Mouse (Mus musculus) hindbrain, embryonic 13.5 days (tissue): ENCODE results near the gene Tctn3. TPM values are rescaled to one million over a fixed set of nuclear protein-coding genes. Genes with fewer than 3 reads are reported as not detected.
"Not testable (repeated sequence)": the region's sequence is repeated elsewhere in the genome, so short reads cannot be mapped to it uniquely, and the experiment has no call there.

Experiments used
- ATAC-seq: fragments of 200-750 bp; cut with Nextera tagmentation; 2 replicates; pipeline ENCODE4 v1.8.0; 2017; ENCODE audit warnings: moderate TSS enrichment; ENCODE audit not compliant: low FRiP score
- H3K27ac ChIP-seq: fragments of 300-500 bp; sonication (generic); 2 replicates; pipeline ENCODE4 v1.5.1; 2015; ENCODE audit warnings: inconsistent platforms, mild to moderate bottlenecking, moderate library complexity
- H3K27me3 ChIP-seq: fragments of 300-500 bp; sonication (generic); 2 replicates; pipeline ENCODE4 v1.6.1; 2015; ENCODE audit warnings: mild to moderate bottlenecking, inconsistent platforms
- H3K36me3 ChIP-seq: fragments of 300-500 bp; sonication (generic); 2 replicates; pipeline ENCODE4 v1.6.1; 2015; ENCODE audit warnings: mild to moderate bottlenecking, inconsistent platforms
- H3K4me1 ChIP-seq: fragments of 300-500 bp; sonication (generic); replicated peaks from 2 replicates; pipeline ENCODE4 v1.6.1; 2015; ENCODE audit warnings: inconsistent platforms
- H3K4me2 ChIP-seq: fragments of 300-500 bp; sonication (generic); 2 replicates; pipeline ENCODE4 v1.6.1; 2015; ENCODE audit warnings: inconsistent platforms, mild to moderate bottlenecking, moderate library complexity
- H3K4me3 ChIP-seq: fragments of 300-500 bp; sonication (generic); 2 replicates; pipeline ENCODE4 v1.5.1; 2015; ENCODE audit warnings: mild to moderate bottlenecking, inconsistent platforms
- H3K9ac ChIP-seq: fragments of 300-500 bp; sonication (generic); 2 replicates; pipeline ENCODE4 v1.6.1; 2015; ENCODE audit warnings: mild to moderate bottlenecking, inconsistent platforms
- H3K9me3 ChIP-seq: fragments of 300-500 bp; sonication (generic); 2 replicates; pipeline ENCODE4 v1.6.1; 2016; ENCODE audit warnings: inconsistent platforms
- WGBS: fragments of 180-500 bp; shearing (Covaris S2); methylation state at CpG from one replicate; pipeline ENCODE4 v1.1.7; 2015; 5-methylcytosine and 5-hydroxymethylcytosine counted together
- polyA plus RNA-seq: library from polyadenylated mRNA; unstranded; fragments of >200 nt; fragmentation: Nextera tagmentation; extraction: Ambion mirVana; gene quantifications from 2 replicates; pipeline ENCODE4 v1.2.1, GENCODE M21; 2015

Gene Tctn3
- polyA plus RNA-seq, 1 experiment from 2014 or later = 14.8 TPM

- H3K4me2 ChIP-seq = no peak overlapping the region
- H3K9ac ChIP-seq = no peak overlapping the region
- H3K36me3 ChIP-seq = no peaks in the 10 kb centered on the region
- H3K4me1 ChIP-seq = peaks cover 6% of the 10 kb centered on the region
- no peaks in the 10 kb centered on the region for H3K27me3 ChIP-seq
- H3K4me3 ChIP-seq = no peak overlapping the region
- WGBS = 88% methylated on average over 7 of the region's 7 CpGs
- no peak for ATAC-seq
- H3K9me3 ChIP-seq = no peaks in the 10 kb centered on the region
- H3K27ac ChIP-seq = no peak overlapping the region
Observed at GRCm38 (mm10) chr19:40616021-40616420, 4.0 kb upstream of the Tctn3 start.

- H3K27ac ChIP-seq = no peak overlapping the region
- H3K36me3 ChIP-seq = no peaks in the 10 kb centered on the region
- no peaks in the 10 kb centered on the region for H3K9me3 ChIP-seq
- H3K9ac ChIP-seq = no peak overlapping the region
- 84% methylated on average over 7 of the region's 7 CpGs for WGBS
- no peaks in the 10 kb centered on the region for H3K27me3 ChIP-seq
- H3K4me2 ChIP-seq = no peak overlapping the region
- no peak overlapping the region for H3K4me3 ChIP-seq
- peaks cover 11% of the 10 kb centered on the region for H3K4me1 ChIP-seq
- no peak for ATAC-seq
Observed at GRCm38 (mm10) chr19:40614811-40615210, 2.8 kb upstream of the Tctn3 start.

GRCm38 (mm10) chr19:40607676-40608075 is 4.4 kb downstream of the Tctn3 start:
- H3K9ac ChIP-seq = no peak overlapping the region
- no peaks in the 10 kb centered on the region for H3K27me3 ChIP-seq
- H3K4me2 ChIP-seq = no peak overlapping the region
- H3K4me1 ChIP-seq = peaks cover 11% of the 10 kb centered on the region
- H3K9me3 ChIP-seq = no peaks in the 10 kb centered on the region
- WGBS = 91% methylated on average over 6 of the region's 6 CpGs
- H3K27ac ChIP-seq = no peak overlapping the region
- H3K4me3 ChIP-seq = no peak overlapping the region
- ATAC-seq = no peak
- peaks cover 51% of the 10 kb centered on the region for H3K36me3 ChIP-seq

GRCm38 (mm10) chr19:40605189-40605588 is 6.8 kb downstream of the Tctn3 start:
- WGBS = 93% methylated on average over 9 of the region's 9 CpGs
- no peak overlapping the region for H3K27ac ChIP-seq
- no peaks in the 10 kb centered on the region for H3K4me1 ChIP-seq
- no peaks in the 10 kb centered on the region for H3K27me3 ChIP-seq
- ATAC-seq = no peak
- no peaks in the 10 kb centered on the region for H3K9me3 ChIP-seq
- no peak overlapping the region for H3K4me3 ChIP-seq
- H3K4me2 ChIP-seq = no peak overlapping the region
- peaks cover 63% of the 10 kb centered on the region for H3K36me3 ChIP-seq
- no peak overlapping the region for H3K9ac ChIP-seq

- Histone ChIP-seq H3K9me3 (no peaks in the 10 kb centered on the region), H3K4me3 (no peak overlapping the region), H3K4me2 (no peak overlapping the region), H3K36me3 (peaks cover 50% of the 10 kb centered on the region), H3K9ac (no peak overlapping the region), H3K27me3 (no peaks in the 10 kb centered on the region), H3K27ac (no peak overlapping the region), H3K4me1 (no peaks in the 10 kb centered on the region)
- ATAC-seq = no peak
- whole genome bisulfite sequencing = 94% methylated on average over 3 of the region's 3 CpGs
Observed at GRCm38 (mm10) chr19:40601870-40602269, 10.2 kb downstream of the Tctn3 start.

- H3K36me3 ChIP-seq = peaks cover 46% of the 10 kb centered on the region
- H3K4me2 ChIP-seq, H3K27me3 ChIP-seq, H3K4me1 ChIP-seq, H3K27ac ChIP-seq, ATAC-seq, H3K9ac ChIP-seq, H3K4me3 ChIP-seq, H3K9me3 ChIP-seq: not testable (repeated sequence)
- WGBS = 94% methylated on average over 5 of the region's 5 CpGs
Observed at GRCm38 (mm10) chr19:40600846-40601245, 11.2 kb downstream of the Tctn3 start.

GRCm38 (mm10) chr19:40595831-40596230 is 16.2 kb downstream of the Tctn3 start:
- no peaks in the 10 kb centered on the region for H3K4me1 ChIP-seq
- no peaks in the 10 kb centered on the region for H3K9me3 ChIP-seq
- H3K27me3 ChIP-seq = no peaks in the 10 kb centered on the region
- H3K27ac ChIP-seq = no peak overlapping the region
- peaks cover 41% of the 10 kb centered on the region for H3K36me3 ChIP-seq
- no peak overlapping the region for H3K4me3 ChIP-seq
- H3K9ac ChIP-seq = no peak overlapping the region
- H3K4me2 ChIP-seq = no peak overlapping the region
- WGBS = 91% methylated on average over 8 of the region's 8 CpGs
- no peak for ATAC-seq

GRCm38 (mm10) chr19:40595231-40595630 is 16.8 kb downstream of the Tctn3 start:
- ATAC-seq = no peak
- WGBS = 95% methylated on average over 3 of the region's 3 CpGs
- Histone ChIP-seq H3K36me3 (peaks cover 37% of the 10 kb centered on the region), H3K27me3 (no peaks in the 10 kb centered on the region), H3K9me3 (no peaks in the 10 kb centered on the region), H3K27ac (no peak overlapping the region), H3K9ac (no peak overlapping the region), H3K4me2 (no peak overlapping the region), H3K4me3 (no peak overlapping the region), H3K4me1 (no peaks in the 10 kb centered on the region)

GRCm38 (mm10) chr19:40589530-40589880 is 22.5 kb downstream of the Tctn3 start:
- under 1% methylated on average over 10 of the region's 10 CpGs for WGBS
- ATAC-seq = no peak
- Histone ChIP-seq H3K36me3 (peaks cover 13% of the 10 kb centered on the region; the same call in 1 of the 2 replicates), H3K4me1 (peaks cover 21% of the 10 kb centered on the region), H3K27ac (peak overlapping the region; percentile 83), H3K4me2 (peak overlapping the region; percentile 84), H3K9ac (peak overlapping the region; percentile 90), H3K4me3 (peak overlapping the region; percentile 89), H3K9me3 (no peaks in the 10 kb centered on the region), H3K27me3 (no peaks in the 10 kb centered on the region)

GRCm38 (mm10) chr19:40588847-40589529 is 23.0 kb downstream of the Tctn3 start:
- Histone ChIP-seq H3K9me3 (no peaks in the 10 kb centered on the region), H3K4me3 (peak overlapping the region; percentile 89), H3K27ac (peak overlapping the region; percentile 83), H3K27me3 (no peaks in the 10 kb centered on the region), H3K4me1 (peaks cover 21% of the 10 kb centered on the region), H3K36me3 (peaks cover 12% of the 10 kb centered on the region), H3K9ac (peak overlapping the region; percentile 90), H3K4me2 (peak overlapping the region; percentile 84)
- peak; percentile 69 for ATAC-seq
- WGBS = under 1% methylated on average over 18 of the region's 18 CpGs

GRCm38 (mm10) chr19:40588293-40588654 is 23.8 kb downstream of the Tctn3 start, which contains the start of gene Aldh18a1:
Gene Aldh18a1, minus strand, starts transcription at chr19:40588463.
- peak within 1 kb of the TSS; percentile 83 for H3K27ac ChIP-seq
- H3K9ac ChIP-seq = peak within 1 kb of the TSS; percentile 90
- ATAC-seq = peak; percentile 95
- peaks cover 16% of the 10 kb centered on the region for H3K36me3 ChIP-seq
- under 1% methylated on average over 34 of the region's 34 CpGs for WGBS
- peak within 1 kb of the TSS; percentile 84 for H3K4me2 ChIP-seq
- no peaks in the 10 kb centered on the region for H3K27me3 ChIP-seq
- peaks cover 21% of the 10 kb centered on the region for H3K4me1 ChIP-seq
- H3K9me3 ChIP-seq = no peaks in the 10 kb centered on the region
- H3K4me3 ChIP-seq = peak within 1 kb of the TSS; percentile 89

GRCm38 (mm10) chr19:40587491-40588292 is 24.3 kb downstream of the Tctn3 start:
- 6% methylated on average over 30 of the region's 30 CpGs for WGBS
- Histone ChIP-seq H3K4me2 (peak overlapping the region; percentile 84), H3K4me3 (peak overlapping the region; percentile 89), H3K9ac (peak overlapping the region; percentile 90), H3K36me3 (peaks cover 22% of the 10 kb centered on the region), H3K9me3 (no peaks in the 10 kb centered on the region), H3K4me1 (peaks cover 21% of the 10 kb centered on the region), H3K27ac (peak overlapping the region; percentile 80), H3K27me3 (no peaks in the 10 kb centered on the region)
- peak; percentile 78 for ATAC-seq
